Mouse (Mus musculus) MEL (cell line): ENCODE measurements around the gene Lrpap1. TPM values are rescaled to one million over a fixed set of nuclear protein-coding genes. Genes with fewer than 3 reads are reported as not detected.

Experiments
- DNase-seq: peaks from one replicate; pipeline ENCODE4 v3.0.0; 2011; ENCODE audit warnings: low read depth, low spot score
- H3K27ac ChIP-seq: 2 replicates; pipeline ENCODE4 v1.5.1; 2012; ENCODE audit warnings: low read depth, mild to moderate bottlenecking, control low read depth, low read length, moderate library complexity; ENCODE audit not compliant: control insufficient read depth
- H3K27me3 ChIP-seq, 2 experiments: fragments of 150-350 bp in 1 of 2; sonication (generic) in 1 of 2; 2 replicates each; pipeline ENCODE4 v1.6.1; 2012; ENCODE audit warnings: low read length in 2 of 2, mild to moderate bottlenecking in 2 of 2, improper control_type of control experiment in 1 of 2, moderate library complexity in 1 of 2; ENCODE audit not compliant: insufficient read depth in 2 of 2, control insufficient read depth in 1 of 2
- H3K36me3 ChIP-seq, 2 experiments: 2 replicates each; pipeline ENCODE4 v1.6.1; 2012 to 2014; ENCODE audit warnings: low read length in 2 of 2, improper control_type of control experiment in 1 of 2, inconsistent platforms in 1 of 2, mild to moderate bottlenecking in 1 of 2; ENCODE audit not compliant: insufficient read depth in 2 of 2, control insufficient read depth in 1 of 2
- H3K4me1 ChIP-seq, 2 experiments: fragments of 150-350 bp in 1 of 2; sonication (generic) in 1 of 2; 2 replicates each; pipeline ENCODE4 v1.6.1; 2012; ENCODE audit warnings: low read length in 2 of 2, improper control_type of control experiment in 1 of 2, mild to moderate bottlenecking in 1 of 2; ENCODE audit not compliant: insufficient read depth in 2 of 2, control insufficient read depth in 1 of 2
- H3K4me3 ChIP-seq, 2 experiments: fragments of 150-350 bp in 1 of 2; sonication (generic) in 1 of 2; 2 replicates each; pipeline ENCODE4 v1.5.1; 2012; ENCODE audit warnings: low read depth in 2 of 2, low read length in 2 of 2, mild to moderate bottlenecking in 2 of 2, moderate library complexity in 2 of 2, control low read depth in 1 of 2, improper control_type of control experiment in 1 of 2; ENCODE audit not compliant: control insufficient read depth in 1 of 2, insufficient read depth in 1 of 2
- H3K79me2 ChIP-seq: 2 replicates; pipeline ENCODE4 v1.6.1; 2012; ENCODE audit warnings: mild to moderate bottlenecking, low read length, moderate library complexity; ENCODE audit not compliant: control insufficient read depth, poor library complexity, insufficient read depth
- H3K9ac ChIP-seq: 2 replicates; pipeline ENCODE4 v1.6.1; 2012; ENCODE audit warnings: low read depth, mild to moderate bottlenecking, control low read depth, low read length, moderate library complexity; ENCODE audit not compliant: control insufficient read depth, poor library complexity, severe bottlenecking
- H3K9me3 ChIP-seq: fragments of 150-350 bp; sonication (generic); replicated peaks from 2 replicates; pipeline ENCODE4 v1.6.1; 2012; ENCODE audit warnings: mild to moderate bottlenecking, low read length, improper control_type of control experiment, moderate library complexity; ENCODE audit not compliant: insufficient read depth
- CTCF ChIP-seq, 3 experiments: IDR thresholded peaks in 2 of 3; conservative IDR thresholded peaks in 1 of 3; 2 replicates each; pipeline ENCODE4 v1.5.1; 2011 to 2012; ENCODE audit warnings: low read length in 3 of 3, low read depth in 2 of 3, mild to moderate bottlenecking in 2 of 3, improper control_type of control experiment in 1 of 3, inconsistent platforms in 1 of 3, mixed read lengths in 1 of 3, moderate library complexity in 1 of 3; ENCODE audit not compliant: control insufficient read depth in 1 of 3, insufficient read depth in 1 of 3, poor library complexity in 1 of 3, severe bottlenecking in 1 of 3
- E2F4 ChIP-seq: IDR thresholded peaks from 2 replicates; pipeline ENCODE4 v1.6.1; 2011; ENCODE audit warnings: low read depth, low read length, improper control_type of control experiment, borderline replicate concordance
- GATA1 ChIP-seq: IDR thresholded peaks from 2 replicates; pipeline ENCODE4 v1.6.1; 2011; ENCODE audit warnings: low read depth, low read length, improper control_type of control experiment
- KAT2A ChIP-seq: conservative IDR thresholded peaks from 2 replicates; pipeline ENCODE4 v1.6.1; 2012; ENCODE audit warnings: low read depth, low read length, improper control_type of control experiment, inconsistent platforms
- MAFK ChIP-seq: IDR thresholded peaks from 2 replicates; pipeline ENCODE4 v1.6.1; 2011; ENCODE audit warnings: low read depth, mild to moderate bottlenecking, low read length, improper control_type of control experiment, borderline replicate concordance
- MAZ ChIP-seq: IDR thresholded peaks from 2 replicates; pipeline ENCODE4 v1.6.1; 2012; ENCODE audit warnings: low read depth, mild to moderate bottlenecking, inconsistent platforms, low read length, improper control_type of control experiment
- MEF2A ChIP-seq: IDR thresholded peaks from 2 replicates; pipeline ENCODE4 v1.6.1; 2014; ENCODE audit warnings: low read depth, mild to moderate bottlenecking, inconsistent platforms, low read length, improper control_type of control experiment; ENCODE audit not compliant: poor library complexity, insufficient replicate concordance, severe bottlenecking; ENCODE audit errors: extremely low read depth
- MYB ChIP-seq: IDR thresholded peaks from 2 replicates; pipeline ENCODE4 v1.6.1; 2011; ENCODE audit warnings: mild to moderate bottlenecking, low read depth, low read length, improper control_type of control experiment
- MYC ChIP-seq: IDR thresholded peaks from 2 replicates; pipeline ENCODE4 v1.6.1; 2011; ENCODE audit warnings: low read depth, mild to moderate bottlenecking, low read length, improper control_type of control experiment, moderate library complexity
- NRF1 ChIP-seq: IDR thresholded peaks from 2 replicates; pipeline ENCODE4 v1.6.1; 2014; ENCODE audit warnings: low read depth, mild to moderate bottlenecking, inconsistent platforms, low read length, improper control_type of control experiment, moderate library complexity; ENCODE audit not compliant: poor library complexity, insufficient read depth, severe bottlenecking
- POLR2A ChIP-seq, 2 experiments: IDR thresholded peaks; 2 replicates each; pipeline ENCODE4 v1.6.1; 2011 to 2012; ENCODE audit warnings: low read length in 2 of 2, mild to moderate bottlenecking in 2 of 2, control low read depth in 1 of 2, improper control_type of control experiment in 1 of 2, low read depth in 1 of 2, moderate library complexity in 1 of 2; ENCODE audit not compliant: control insufficient read depth in 1 of 2, insufficient read depth in 1 of 2, poor library complexity in 1 of 2
- POLR2AphosphoS2 ChIP-seq: IDR thresholded peaks from 2 replicates; pipeline ENCODE4 v1.6.1; 2011; ENCODE audit warnings: low read length, improper control_type of control experiment
- SMC3 ChIP-seq: IDR thresholded peaks from 2 replicates; pipeline ENCODE4 v1.6.1; 2011; ENCODE audit warnings: low read depth, low read length, improper control_type of control experiment
- TAL1 ChIP-seq: IDR thresholded peaks from 2 replicates; pipeline ENCODE4 v1.6.1; 2012; ENCODE audit warnings: mild to moderate bottlenecking, inconsistent platforms, low read length, moderate library complexity, mixed read lengths
- TBP ChIP-seq: IDR thresholded peaks from 2 replicates; pipeline ENCODE4 v1.8.0; 2011; ENCODE audit warnings: low read depth, low read length, improper control_type of control experiment
- TCF12 ChIP-seq: IDR thresholded peaks from 2 replicates; pipeline ENCODE4 v1.6.1; 2014; ENCODE audit warnings: low read depth, mild to moderate bottlenecking, inconsistent platforms, low read length, improper control_type of control experiment, moderate library complexity
- UBTF ChIP-seq: IDR thresholded peaks from 2 replicates; pipeline ENCODE4 v1.6.1; 2012; ENCODE audit warnings: low read depth, mild to moderate bottlenecking, inconsistent platforms, low read length, improper control_type of control experiment, moderate library complexity, borderline replicate concordance; ENCODE audit not compliant: insufficient read depth
- ZC3H11A ChIP-seq: IDR thresholded peaks from 2 replicates; pipeline ENCODE4 v1.6.1; 2012; ENCODE audit warnings: low read depth, mild to moderate bottlenecking, inconsistent platforms, low read length, improper control_type of control experiment
- ZMIZ1 ChIP-seq: IDR thresholded peaks from 2 replicates; pipeline ENCODE4 v1.6.1; 2012; ENCODE audit warnings: low read depth, mild to moderate bottlenecking, inconsistent platforms, low read length, improper control_type of control experiment, moderate library complexity
- polyA plus RNA-seq, 2 experiments: library from polyadenylated mRNA; stranded (reverse) in 1 of 2; unstranded in 1 of 2; fragments of >175 nt in 1 of 2; fragments of >200 nt in 1 of 2; gene quantifications; 2 replicates each; pipeline versions ENCODE4 v1.2.1 to v1.2.4; 2012; ENCODE audit warnings: low replicate concordance in 2 of 2, low read depth in 1 of 2; ENCODE audit not compliant: insufficient read length in 2 of 2, insufficient read depth in 1 of 2, missing spikeins in 1 of 2
- total RNA-seq: library from RNA; depleted of rRNA; stranded (reverse); fragments of 300-350 nt; gene quantifications from 2 replicates; pipeline ENCODE4 v1.2.3, GENCODE M21; 2012

Lrpap1 gene
- total and polyA plus RNA-seq, 3 experiments = 45.0 to 74.7 TPM; not detected in 1

DNA sequence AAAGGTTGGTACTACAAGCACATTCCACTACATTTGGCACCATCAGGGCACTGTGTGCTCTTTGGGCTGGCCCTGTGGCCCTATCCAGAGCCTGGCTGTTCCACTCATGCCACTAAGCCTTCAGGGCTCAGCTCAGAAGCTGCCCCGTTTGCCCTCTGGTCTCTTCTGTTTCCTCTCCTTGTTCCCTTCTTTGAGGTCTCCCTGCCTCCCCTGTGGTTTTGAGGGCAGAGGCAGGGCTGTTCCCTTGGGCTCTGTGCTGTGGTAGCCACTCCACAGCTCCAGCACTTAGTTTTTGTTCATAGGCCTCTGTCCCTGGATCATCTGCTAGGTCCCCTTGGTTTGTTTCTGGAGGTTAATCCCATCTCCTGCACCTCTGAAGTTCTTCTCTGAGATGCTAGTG, 37.3 kb upstream of the Lrpap1 start:
- Histone ChIP-seq H3K4me3 (no peak overlapping the region), H3K9me3 (no peaks in the 10 kb centered on the region), H3K27ac (no peak overlapping the region), H3K36me3 (no peaks in the 10 kb centered on the region), H3K79me2 (no peaks in the 10 kb centered on the region), H3K4me1 (no peaks in the 10 kb centered on the region), H3K9ac (no peak overlapping the region), H3K27me3 (no peaks in the 10 kb centered on the region)
- DNase-seq = no peak
- TF ChIP-seq E2F4 (no peak), NRF1 (no peak), TCF12 (no peak), MYB (no peak), TBP (no peak), UBTF (no peak), ZC3H11A (no peak), TAL1 (no peak), POLR2A (IDR thresholded peaks at IDR 0.05; ENCODE audit: control insufficient read depth in 1 of 2, insufficient read depth in 1 of 2, low read depth in 1 of 2, low read length in 2 of 2, poor library complexity in 1 of 2) (no peak), ZMIZ1 (no peak), KAT2A (no peak), SMC3 (no peak), MYC (no peak), MAFK (no peak), MEF2A (no peak), CTCF (IDR thresholded peaks at IDR 0.05 in 2 of 3, conservative IDR thresholded peaks at IDR 0.05 in 1 of 3; ENCODE audit: control insufficient read depth in 1 of 3, insufficient read depth in 1 of 3, low read depth in 2 of 3, low read length in 3 of 3, poor library complexity in 1 of 3, severe bottlenecking in 1 of 3) (no peak)

DNA sequence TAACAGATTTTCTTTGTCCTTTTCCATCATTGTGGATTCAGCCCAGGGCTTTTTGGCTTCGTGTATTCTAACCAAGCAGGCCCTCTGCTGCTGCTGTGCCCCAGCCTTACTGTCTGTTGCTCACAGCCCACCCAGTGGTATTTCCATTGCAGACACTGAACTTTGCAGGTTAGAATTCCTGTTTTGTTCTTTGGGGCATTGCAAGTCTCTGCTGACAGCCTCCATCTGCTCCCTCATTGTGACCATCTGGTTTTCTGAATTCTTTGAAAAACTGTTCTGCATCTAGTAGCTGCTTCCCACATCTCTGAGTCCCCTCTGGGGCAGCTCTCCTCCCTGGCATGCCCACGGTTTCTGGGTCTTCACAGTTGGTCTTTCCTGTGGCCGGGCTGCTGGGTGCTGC, 35.8 kb upstream of the Lrpap1 start:
- no peaks in the 10 kb centered on the region for H3K4me1 ChIP-seq
- TF ChIP-seq CTCF (IDR thresholded peaks at IDR 0.05 in 2 of 3, conservative IDR thresholded peaks at IDR 0.05 in 1 of 3; ENCODE audit: control insufficient read depth in 1 of 3, insufficient read depth in 1 of 3, low read depth in 2 of 3, low read length in 3 of 3, poor library complexity in 1 of 3, severe bottlenecking in 1 of 3) = no peak
- TF ChIP-seq MAZ = no peak
- TF ChIP-seq POLR2AphosphoS2 = no peak
- TF ChIP-seq GATA1 = no peak

More for the DNA sequence above, 35.8 kb upstream of the Lrpap1 start:
- Histone ChIP-seq H3K4me3 (no peak overlapping the region), H3K27ac (no peak overlapping the region), H3K9me3 (no peaks in the 10 kb centered on the region), H3K36me3 (no peaks in the 10 kb centered on the region), H3K27me3 (no peaks in the 10 kb centered on the region), H3K9ac (no peak overlapping the region), H3K79me2 (no peaks in the 10 kb centered on the region)
- DNase-seq = no peak
